In the genomic region with DNA sequence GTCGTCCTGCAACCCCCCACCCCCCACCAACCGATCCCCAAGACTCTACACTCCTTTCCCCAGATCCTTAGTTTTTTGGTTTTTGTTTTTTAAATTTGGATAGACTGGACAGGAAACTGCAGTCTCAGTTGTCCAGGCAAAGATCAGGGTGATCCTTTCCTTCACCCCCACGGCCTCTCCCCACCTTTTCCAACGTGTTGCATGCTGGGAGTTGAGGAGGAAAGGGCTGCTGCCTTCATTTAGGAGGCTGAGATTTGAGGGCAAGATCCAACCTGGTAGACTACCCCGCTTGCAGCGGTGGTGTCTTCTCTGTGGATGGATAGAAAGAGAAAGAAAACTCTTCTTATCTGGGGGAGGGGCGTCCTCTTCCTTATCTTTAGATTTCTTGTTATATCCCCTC, we compare ENCODE assay signal across 11 mouse cellular contexts. TPM values are rescaled to one million over a fixed set of nuclear protein-coding genes. Genes with fewer than 3 reads are reported as not detected.
DNase-seq lines count a peak whose midpoint lies in the region; ATAC-seq and TF ChIP-seq lines count a peak whose summit lies in the region.
"Had no signal": no experiment of that assay in that cellular context is flagged by ENCODE, and none has a peak within 500 bp of the region (broad histone marks: within the 10 kb centered on the region; RNA-seq: fewer than 3 reads in every experiment).

No protein-coding gene starts in this region.

- H3K9me3 ChIP-seq in stomach, embryonic 15.5 days, result no peaks in the 10 kb centered on the region
- H3K9me3 ChIP-seq in stomach, postnatal 0 days (ENCODE audit: control insufficient read depth, low read length), result no peaks in the 10 kb centered on the region
- H3K9me3 ChIP-seq in forebrain, embryonic 10.5 days, result no peaks in the 10 kb centered on the region
- H3K9me3 ChIP-seq: liver, embryonic 15.5 days had no signal

- peak overlapping the region; percentile 3; the same call in 1 of the 2 replicates for H3K4me3 ChIP-seq in stomach, embryonic 15.5 days (replicated peaks)
- H3K4me3 ChIP-seq in stomach, postnatal 0 days (ENCODE audit: low read depth, low read length), result no peak overlapping the region
- peak overlapping the region; percentile 76 for H3K4me3 ChIP-seq in forebrain, embryonic 10.5 days
- peak overlapping the region; percentile 81 for H3K4me3 ChIP-seq in olfactory bulb, adult 2 months (ENCODE audit: insufficient read depth, low read depth, low read length)
- H3K4me3 ChIP-seq: liver, embryonic 15.5 days had no signal

- 4% methylated on average over 7 of the region's 7 CpGs for WGBS in stomach, embryonic 15.5 days
- 3% methylated on average over 7 of the region's 7 CpGs for WGBS in stomach, postnatal 0 days
- 0% methylated on average over 7 of the region's 7 CpGs for WGBS in forebrain, embryonic 10.5 days
- 1% methylated on average over 7 of the region's 7 CpGs for WGBS in olfactory bulb, adult 2 months

- no peak for DNase-seq in stomach, postnatal 0 days (ENCODE audit: low spot score)
- no peak for DNase-seq in forebrain, embryonic 10.5 days (ENCODE audit: extremely low spot score, low spot score)
- peak; percentile 3 for DNase-seq in induced T-regulatory cell, adult 2 months (ENCODE audit: low read depth)
- no peak for DNase-seq in ovary, postnatal 10 days (ENCODE audit: low spot score)
- no peak for DNase-seq in frontal cortex, postnatal 36 days (ENCODE audit: low spot score in 2 of 2)
- DNase-seq: thymus, postnatal 36 days had no signal

- ATAC-seq in stomach, embryonic 15.5 days (ENCODE audit: insufficient read depth, low FRiP score, low read depth), result no peak
- no peak for ATAC-seq in stomach, postnatal 0 days (ENCODE audit: low FRiP score, low TSS enrichment)
- ATAC-seq in megakaryocyte, adult 5-6 weeks (ENCODE audit: poor library complexity, severe bottlenecking), result no peak

- peaks cover 84% of the 10 kb centered on the region for H3K27me3 ChIP-seq in stomach, embryonic 15.5 days (replicated peaks)
- peaks cover 22% of the 10 kb centered on the region for H3K27me3 ChIP-seq in stomach, postnatal 0 days (ENCODE audit: control insufficient read depth, insufficient read depth, low read length)
- H3K27me3 ChIP-seq in forebrain, embryonic 10.5 days (ENCODE audit: poor library complexity, severe bottlenecking), result peaks cover 94% of the 10 kb centered on the region

- H3K4me1 ChIP-seq in stomach, embryonic 15.5 days, result peaks cover 26% of the 10 kb centered on the region
- H3K4me1 ChIP-seq in stomach, postnatal 0 days (replicated peaks; ENCODE audit: control insufficient read depth, insufficient read depth), result 0 out of 2 replicates have a peak, but pooled peaks cover 2% of the 10 kb centered on the region
- H3K4me1 ChIP-seq in forebrain, embryonic 10.5 days, result peaks cover 65% of the 10 kb centered on the region
- H3K4me1 ChIP-seq in olfactory bulb, adult 2 months (ENCODE audit: control insufficient read depth, insufficient read depth, low read length), result peaks cover 30% of the 10 kb centered on the region

- no peak overlapping the region for H3K9ac ChIP-seq in stomach, embryonic 15.5 days
- H3K9ac ChIP-seq in stomach, postnatal 0 days (ENCODE audit: low read length), result no peak overlapping the region
- H3K9ac ChIP-seq: liver, embryonic 15.5 days had no signal

- no peak for TF ChIP-seq POLR2A in olfactory bulb, adult 2 months (IDR thresholded peaks at IDR 0.05; ENCODE audit: insufficient read depth, low read depth, low read length)

- TF ChIP-seq CTCF in stomach, postnatal 0 days (IDR thresholded peaks at IDR 0.05; ENCODE audit: low read depth), result no peak
- no peak for TF ChIP-seq CTCF in olfactory bulb, adult 2 months (IDR thresholded peaks at IDR 0.05; ENCODE audit: insufficient read depth, low read depth, low read length)

- TF ChIP-seq EP300 in stomach, postnatal 0 days (optimal IDR thresholded peaks at IDR 0.05), result no peak

- no peak overlapping the region for H3K27ac ChIP-seq in stomach, embryonic 15.5 days
- no peak overlapping the region for H3K27ac ChIP-seq in stomach, postnatal 0 days (replicated peaks)
- H3K27ac ChIP-seq in forebrain, embryonic 10.5 days, result no peak overlapping the region
- no peak overlapping the region for H3K27ac ChIP-seq in olfactory bulb, adult 2 months (ENCODE audit: insufficient read depth, low read depth, low read length)
- H3K27ac ChIP-seq: liver, embryonic 15.5 days had no signal

- H3K36me3 ChIP-seq in stomach, embryonic 15.5 days, result no peaks in the 10 kb centered on the region
- no peaks in the 10 kb centered on the region for H3K36me3 ChIP-seq in stomach, postnatal 0 days (ENCODE audit: control insufficient read depth, insufficient read depth, low read length)
- no peaks in the 10 kb centered on the region for H3K36me3 ChIP-seq in forebrain, embryonic 10.5 days (replicated peaks)
- H3K36me3 ChIP-seq: liver, embryonic 15.5 days had no signal

- H3K4me2 ChIP-seq in stomach, embryonic 15.5 days, result no peak overlapping the region
- no peak overlapping the region for H3K4me2 ChIP-seq in stomach, postnatal 0 days (replicated peaks; ENCODE audit: low read depth)
- H3K4me2 ChIP-seq: liver, embryonic 15.5 days had no signal

RNA-seq across cellular contexts. Expression of gene Cdk5r2, which starts 2.1 kb away (rescaled TPM):
- 0.18 TPM in 2 replicates for polyA plus RNA-seq in stomach, embryonic 15.5 days (2015; fragmentation: Nextera tagmentation; extraction: Ambion mirVana)
- polyA plus RNA-seq in stomach, postnatal 0 days (2015; fragmentation: Nextera tagmentation; extraction: Ambion mirVana), result 0.12 and 0.19 TPM in 2 replicates
- polyA plus RNA-seq in forebrain, embryonic 10.5 days (2016; fragmentation: Nextera tagmentation; extraction: Ambion mirVana), result 0.22 and 0.25 TPM in 2 replicates
- not detected in 2 replicates for polyA plus RNA-seq in olfactory bulb, adult 2 months (2012; ENCODE audit: insufficient read depth, insufficient read length, low replicate concordance, missing spikeins)
- total RNA-seq in megakaryocyte, adult 5-6 weeks (2015), result not detected in 2 replicates
- not detected in 2 replicates for total RNA-seq in megakaryocyte, adult 5-6 weeks (2017)
- polyA plus RNA-seq: liver, embryonic 15.5 days had no signal

RNA-seq across cellular contexts. Expression of gene Fev, which starts 28.4 kb away (rescaled TPM):
- 1.6 TPM in 2 replicates for polyA plus RNA-seq in stomach, embryonic 15.5 days (2015; fragmentation: Nextera tagmentation; extraction: Ambion mirVana)
- 0.22 and 0.31 TPM in 2 replicates for polyA plus RNA-seq in stomach, postnatal 0 days (2015; fragmentation: Nextera tagmentation; extraction: Ambion mirVana)
- polyA plus RNA-seq in forebrain, embryonic 10.5 days (2016; fragmentation: Nextera tagmentation; extraction: Ambion mirVana), result not detected in 2 replicates
- not detected in 2 replicates for polyA plus RNA-seq in olfactory bulb, adult 2 months (2012; ENCODE audit: insufficient read depth, insufficient read length, low replicate concordance, missing spikeins)
- not detected in 2 replicates for total RNA-seq in megakaryocyte, adult 5-6 weeks (2015)
- total RNA-seq in megakaryocyte, adult 5-6 weeks (2017), result not detected in 2 replicates
- total RNA-seq: gastrocnemius, postnatal 4 days had no signal

RNA-seq across cellular contexts. Expression of gene Cryba2, which starts 36.2 kb away (rescaled TPM):
- 2.2 and 3.9 TPM in 2 replicates for polyA plus RNA-seq in stomach, embryonic 15.5 days (2015; fragmentation: Nextera tagmentation; extraction: Ambion mirVana)
- polyA plus RNA-seq in stomach, postnatal 0 days (2015; fragmentation: Nextera tagmentation; extraction: Ambion mirVana), result 0.50 and 0.93 TPM in 2 replicates
- not detected in 2 replicates for polyA plus RNA-seq in forebrain, embryonic 10.5 days (2016; fragmentation: Nextera tagmentation; extraction: Ambion mirVana)
- not detected in 2 replicates for polyA plus RNA-seq in olfactory bulb, adult 2 months (2012; ENCODE audit: insufficient read depth, insufficient read length, low replicate concordance, missing spikeins)
- not detected in 2 replicates for total RNA-seq in megakaryocyte, adult 5-6 weeks (2015)
- not detected in 2 replicates for total RNA-seq in megakaryocyte, adult 5-6 weeks (2017)
- total RNA-seq: gastrocnemius, postnatal 4 days had no signal
- polyA plus RNA-seq: liver, embryonic 15.5 days had no signal
